Mouse (Mus musculus) left cerebral cortex, postnatal 4 days (tissue): ENCODE results near the gene Gm21915. TPM values are rescaled to one million over a fixed set of nuclear protein-coding genes. Genes with fewer than 3 reads are reported as not detected.

ENCODE experiments used
- DNase-seq: peaks from one replicate; pipeline ENCODE4 v3.0.0-alpha.2; 2022
- intact Hi-C: fragments of 180-260 bp; cut with DNase I; formaldehyde crosslinking; loops from one replicate; pipeline ENCODE4 v1.15.1; 2025
- total RNA-seq, 2 experiments: library from RNA; stranded (reverse); gene quantifications; 2 replicates each; pipeline ENCODE4 v1.2.3; 2021

Gene Gm21915
- total RNA-seq, 2 experiments from 2014 or later, result not detected

DNA sequence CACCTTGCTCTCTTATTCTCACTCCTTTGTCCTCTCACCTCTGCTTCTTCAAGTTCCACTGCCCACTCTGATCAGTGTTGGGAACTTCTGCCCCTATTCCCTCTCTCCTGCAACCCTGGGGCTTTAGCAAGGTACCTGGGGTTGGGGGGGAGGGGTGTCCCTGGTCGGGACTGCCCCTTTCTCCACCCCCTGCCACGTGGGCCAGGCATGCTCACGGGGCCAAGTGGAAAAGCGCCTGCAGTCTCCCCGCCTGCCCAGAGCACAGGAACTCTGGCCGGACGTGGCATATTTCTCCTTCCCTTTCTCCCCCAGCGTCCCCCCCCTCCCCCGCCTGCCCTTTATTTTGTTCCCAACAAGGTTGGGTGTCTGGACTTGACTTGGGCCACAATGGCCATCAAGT, 17.7 kb upstream of the Gm21915 start:
- intact Hi-C loops, result no loop called here
- DNase-seq, result no peak

GRCm38 (mm10) chr9:40666190-40666803, 4.1 kb upstream of the Gm21915 start:
- intact Hi-C loops, result no loop called here
- DNase-seq, result peak; percentile 38

DNA sequence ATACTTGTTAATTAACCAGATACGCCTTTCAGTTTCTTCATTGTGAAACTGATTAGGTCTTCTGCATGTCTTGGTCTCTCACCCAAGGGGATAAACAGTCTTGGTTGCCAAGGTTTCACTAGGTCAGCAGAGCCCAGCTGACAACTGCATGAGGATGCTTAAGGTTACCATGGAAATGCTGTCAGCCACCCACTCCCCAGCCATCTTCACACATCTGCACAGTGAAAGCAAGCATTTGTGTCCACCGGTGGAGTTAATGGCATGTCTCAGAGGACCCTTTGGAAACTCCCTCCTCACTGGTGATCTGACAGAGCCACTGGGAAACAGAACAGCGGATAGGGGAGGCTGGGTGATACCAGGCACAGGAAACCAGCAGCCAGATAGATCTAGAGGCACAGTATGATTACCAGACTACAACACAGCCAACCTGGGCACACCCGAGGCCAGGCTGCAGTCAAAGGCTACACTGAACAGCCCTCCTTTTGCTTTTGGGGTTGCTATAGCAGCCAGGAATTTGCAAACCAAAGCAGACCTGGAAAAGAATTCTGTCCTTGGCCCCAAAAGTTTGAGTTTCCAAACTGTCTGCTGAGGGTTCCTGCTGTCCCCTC, 1.0 kb downstream of the Gm21915 start:
- no peak for DNase-seq
- intact Hi-C loops, result no loop called here

- DNase-seq, result no peak
- intact Hi-C loops, result no loop called here
Measured at GRCm38 (mm10) chr9:40675203-40675958, 5.0 kb downstream of the Gm21915 start.

DNA sequence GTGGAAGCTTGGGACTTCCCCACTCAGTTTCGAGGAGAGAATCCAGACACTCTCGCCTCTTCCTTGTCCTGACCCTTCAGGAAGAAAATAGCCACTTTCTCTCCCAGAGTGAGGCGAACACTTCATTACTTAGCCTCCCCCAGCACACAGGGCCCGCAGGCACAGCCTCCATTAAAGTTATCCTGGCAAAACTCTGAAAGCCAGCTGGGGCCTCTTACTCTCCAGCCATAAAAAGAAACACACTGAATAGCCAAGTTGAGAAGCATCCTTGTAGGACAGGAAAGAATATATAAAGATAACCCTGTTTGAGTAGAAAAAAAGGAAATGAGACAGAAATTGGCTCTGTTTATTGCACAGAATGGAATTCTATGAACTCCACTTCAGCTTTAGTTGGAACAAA, 8.2 kb downstream of the Gm21915 start:
- intact Hi-C loops, result no loop called here
- DNase-seq, result no peak

DNA sequence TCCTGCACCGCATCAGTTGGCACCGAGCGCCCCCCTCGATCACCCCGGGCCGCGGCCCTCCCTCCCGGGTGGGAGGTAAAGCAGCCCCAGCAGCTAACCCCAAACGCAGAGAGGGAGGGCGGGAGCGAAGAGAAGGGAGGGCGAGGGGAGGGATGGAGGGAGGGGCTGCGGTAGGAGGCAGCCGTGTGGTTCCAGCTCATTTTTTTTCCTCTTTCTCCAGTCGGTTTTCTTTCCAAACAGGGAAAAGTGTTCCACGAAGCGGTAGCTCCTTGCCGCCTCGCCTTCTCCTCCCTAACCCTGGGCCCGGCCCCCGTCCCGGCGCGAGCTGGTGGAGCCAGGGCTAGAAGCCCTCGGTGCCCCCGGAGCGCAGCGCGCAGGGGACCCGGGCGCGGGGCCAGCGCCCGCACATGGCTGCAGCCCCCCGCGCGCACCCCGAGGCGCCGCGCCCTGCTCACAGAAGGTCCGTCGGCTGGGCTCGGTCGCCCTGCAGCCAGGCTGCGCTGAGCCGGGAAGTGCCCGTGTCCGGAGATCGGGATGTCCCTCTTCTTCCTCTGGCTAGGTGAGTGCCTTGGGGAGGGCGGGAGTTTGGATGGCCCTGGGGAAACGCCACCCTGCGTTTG, 15.5 kb downstream of the Gm21915 start, which contains the start of gene Clmp:
Gene Clmp, plus strand, starts transcription at position 162 of the 620 bp plus-strand sequence.
- intact Hi-C loops, result loop anchor here (5.0 kb wide), 1 partner anchor 49 kb away; no protein-coding TSS in a partner anchor
- peak; percentile 64 for DNase-seq

DNA sequence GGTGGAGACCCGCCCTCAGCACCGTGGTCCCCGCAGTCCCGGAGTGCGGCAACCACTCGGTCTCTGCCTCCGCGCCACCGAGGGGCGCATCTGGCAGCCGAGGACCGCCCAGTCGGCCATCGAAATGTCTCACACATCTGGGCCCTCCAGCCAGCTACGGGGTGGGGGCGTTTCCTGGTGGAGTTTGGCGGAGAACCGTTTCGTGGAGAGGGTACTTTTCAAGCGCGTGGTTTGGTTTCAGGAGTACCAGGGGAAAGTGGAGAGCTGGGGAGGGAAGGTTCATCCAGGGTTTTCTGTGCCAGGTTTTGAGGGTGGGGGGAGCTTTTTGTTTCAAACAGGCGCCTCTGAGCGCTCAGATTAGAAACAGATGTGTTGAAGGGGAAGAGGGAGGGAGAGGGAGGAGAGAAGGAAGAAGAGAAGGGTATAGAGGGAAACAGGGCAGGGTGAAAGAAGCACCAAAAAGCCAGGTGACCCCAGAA, 16.0 kb downstream of the Gm21915 start:
- DNase-seq, result peak; percentile 45
- intact Hi-C loops, result loop anchor here (5.0 kb wide), 1 partner anchor 49 kb away; no protein-coding TSS in a partner anchor

GRCm38 (mm10) chr9:40687053-40687452, 16.6 kb downstream of the Gm21915 start:
- no peak for DNase-seq
- intact Hi-C loops, result loop anchor here (5.0 kb wide), 1 partner anchor 50 kb away; no protein-coding TSS in a partner anchor

- intact Hi-C loops, result loop anchor here (5.0 kb wide), 1 partner anchor 50 kb away; no protein-coding TSS in a partner anchor
- no peak for DNase-seq
Measured at GRCm38 (mm10) chr9:40687553-40687952, 17.1 kb downstream of the Gm21915 start.

GRCm38 (mm10) chr9:40690511-40690910, 20.1 kb downstream of the Gm21915 start:
- DNase-seq, result no peak
- intact Hi-C loops, result no loop called here

DNA sequence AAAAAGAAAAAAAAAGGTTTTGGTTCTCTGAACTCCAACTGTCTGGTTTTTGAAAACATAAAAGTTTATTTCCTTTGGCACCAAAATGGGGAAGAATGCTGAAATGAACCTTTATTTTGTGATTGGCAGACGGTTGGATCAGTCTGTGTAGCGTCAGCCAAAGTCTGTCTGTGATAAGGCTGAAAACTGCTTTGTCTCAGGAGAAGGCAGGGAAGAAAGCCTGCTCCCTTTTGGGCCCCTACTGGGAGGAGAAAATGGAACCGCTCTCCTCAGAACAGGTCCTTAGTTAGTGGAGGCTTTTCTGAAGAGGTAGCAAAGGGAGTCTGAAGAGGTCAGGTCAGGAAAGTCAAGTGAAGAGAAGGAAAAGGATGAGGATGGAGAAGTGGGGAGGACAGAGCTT, 22.6 kb downstream of the Gm21915 start:
- no peak for DNase-seq
- intact Hi-C loops, result no loop called here

DNA sequence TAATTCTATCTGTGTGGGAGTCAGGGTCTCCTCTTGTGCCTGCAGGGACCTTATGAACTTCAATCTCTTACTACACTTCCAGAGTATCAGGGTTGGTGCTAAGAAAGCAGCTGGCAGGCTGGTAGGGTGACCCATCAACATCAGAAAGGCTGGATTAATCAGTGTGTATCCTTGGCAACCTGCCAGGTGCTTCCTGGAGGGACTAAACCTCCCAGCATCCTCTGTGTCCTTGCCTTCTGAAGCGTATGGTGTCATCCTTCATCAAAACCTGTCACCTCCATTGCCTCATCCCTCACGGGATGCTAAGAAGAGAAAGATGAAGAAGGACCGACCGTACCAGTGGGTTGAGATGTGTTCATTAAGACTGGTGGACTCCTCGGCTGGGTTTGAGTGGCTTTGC, 23.4 kb downstream of the Gm21915 start:
- intact Hi-C loops, result no loop called here
- DNase-seq, result peak; percentile 88

DNA sequence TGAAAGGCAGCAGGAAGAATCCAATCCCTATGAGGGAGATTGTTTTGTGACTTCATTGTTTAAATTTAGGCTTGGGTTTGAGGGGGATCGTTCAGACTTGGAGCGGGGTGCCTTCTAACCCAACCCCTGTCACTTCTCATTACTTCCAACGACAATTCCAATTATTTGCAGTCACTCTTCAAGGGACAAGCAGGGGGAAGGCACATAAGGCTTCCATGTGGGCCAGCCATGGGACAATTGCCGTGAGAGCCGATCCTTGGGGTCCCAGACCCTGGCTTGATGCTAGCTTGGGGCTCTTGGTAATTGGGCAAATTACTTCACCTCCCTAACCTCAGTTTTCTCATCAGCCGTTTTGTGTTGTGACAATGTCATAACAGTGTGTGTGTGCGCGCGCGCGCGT, 23.9 kb downstream of the Gm21915 start:
- intact Hi-C loops, result no loop called here
- no peak for DNase-seq

GRCm38 (mm10) chr9:40696086-40696485, 25.7 kb downstream of the Gm21915 start:
- DNase-seq, result no peak
- intact Hi-C loops, result no loop called here

DNA sequence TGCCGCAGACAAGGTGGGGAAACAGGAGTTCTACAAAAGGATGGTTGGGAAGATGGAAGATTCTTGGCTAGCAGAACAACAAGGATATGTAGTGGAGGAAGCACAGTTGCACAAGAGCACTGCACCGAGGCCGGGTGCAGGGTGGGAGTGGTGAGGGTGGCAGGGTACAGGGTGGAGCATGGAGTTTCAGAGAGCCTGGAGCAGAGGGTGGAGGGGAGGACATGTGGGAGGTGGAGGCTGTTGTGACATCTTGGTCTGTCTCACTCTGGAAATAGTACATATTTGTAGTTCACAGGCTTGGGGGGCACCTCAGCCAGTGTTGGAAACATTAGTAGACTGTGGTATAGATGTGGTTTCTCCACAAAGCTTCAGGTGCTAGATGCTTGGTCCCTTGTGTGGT, 28.8 kb downstream of the Gm21915 start:
- intact Hi-C loops, result no loop called here
- no peak for DNase-seq

DNA sequence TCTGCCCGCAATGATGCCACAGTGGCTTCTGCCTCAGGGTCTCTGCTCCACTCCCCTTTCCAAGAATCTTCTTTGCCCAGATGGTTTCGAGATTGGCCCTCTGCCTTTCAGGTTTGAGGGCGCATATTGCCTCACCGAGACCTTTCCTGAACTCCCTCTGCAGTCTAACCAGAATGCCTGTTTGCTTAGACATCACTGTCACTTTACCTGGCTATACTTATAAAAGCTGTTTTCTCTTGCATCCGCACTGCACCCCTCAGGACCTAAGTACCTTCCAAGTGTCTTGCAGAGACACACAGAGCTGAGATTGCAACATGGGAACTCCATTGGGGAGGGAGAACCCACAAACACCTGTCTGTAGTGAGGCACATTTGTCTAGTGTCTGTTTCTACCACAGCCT, 29.8 kb downstream of the Gm21915 start:
- DNase-seq, result no peak
- intact Hi-C loops, result no loop called here

GRCm38 (mm10) chr9:40704364-40705276, 34.2 kb downstream of the Gm21915 start:
- intact Hi-C loops, result no loop called here
- no peak for DNase-seq

DNA sequence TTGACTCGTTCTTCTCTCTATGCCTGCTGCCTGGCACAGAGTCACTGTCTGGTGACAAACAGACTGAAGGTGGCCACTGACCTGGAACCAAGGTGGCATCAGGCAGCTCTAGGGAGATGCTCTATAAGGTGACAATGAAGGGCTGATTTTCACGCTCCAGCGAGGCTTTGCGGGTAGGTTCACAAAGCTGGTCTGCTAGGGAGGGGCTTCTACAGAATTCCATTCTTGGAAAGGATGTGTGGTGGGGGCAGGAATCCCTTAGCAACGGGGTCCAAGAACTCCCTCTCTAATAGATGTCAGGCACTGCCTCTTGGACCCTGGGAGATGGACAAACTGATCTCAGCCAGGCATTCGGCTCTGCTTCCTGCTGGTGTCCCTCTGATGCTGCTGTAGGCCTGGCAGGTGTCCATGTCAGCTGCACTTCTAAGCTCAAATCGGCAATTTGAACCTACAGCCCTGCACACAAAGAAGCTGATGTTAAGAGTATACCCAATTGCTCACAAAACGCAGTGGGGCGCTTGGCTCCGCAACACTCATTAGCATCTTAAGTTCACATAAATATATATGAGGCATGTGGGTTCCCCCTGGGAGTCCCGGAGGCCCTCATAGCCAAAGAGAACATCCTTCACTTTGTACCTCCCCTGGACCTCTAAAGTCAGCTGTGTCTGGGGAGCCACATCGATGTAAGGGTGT, 38.2 kb downstream of the Gm21915 start:
- peak; percentile 76 for DNase-seq
- intact Hi-C loops, result no loop called here

GRCm38 (mm10) chr9:40709141-40709537, 38.7 kb downstream of the Gm21915 start:
- intact Hi-C loops, result no loop called here
- DNase-seq, result no peak
